Mouse (Mus musculus): ENCODE data around the gene Vldlr. TPM values are rescaled to one million over a fixed set of nuclear protein-coding genes. Genes with fewer than 3 reads are reported as not detected.

Vldlr gene
- 10 to 100 TPM; 54.2 to 56.9 TPM for total RNA-seq (2021)
- long read RNA-seq, full-length matches to known transcripts, result 4 of 10 reads
- long read RNA-seq, partial matches to known transcripts, result 2 of 10 reads
- long read RNA-seq, other reads (novel, unspliced or antisense), result 4 of 10 reads

DNA sequence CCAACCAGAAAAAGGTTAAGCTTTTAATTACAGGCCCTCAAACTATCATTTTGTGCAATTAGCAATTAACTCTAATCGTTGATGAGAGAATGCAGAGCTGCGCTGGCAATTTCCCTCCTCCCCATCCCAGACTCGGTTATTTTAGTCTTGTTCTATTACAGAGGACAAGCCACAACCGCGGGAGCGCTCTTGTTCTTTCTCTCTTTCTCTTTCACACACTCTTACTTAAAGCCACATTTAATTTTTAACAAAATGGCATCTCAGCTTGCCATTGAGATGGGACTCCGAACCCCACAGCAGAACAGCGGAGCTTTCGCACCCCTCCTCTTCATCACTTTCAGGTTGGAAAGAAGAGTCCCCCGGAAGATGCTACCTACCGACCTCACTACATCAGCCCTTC lies at the start of gene Vldlr:
Gene Vldlr (plus strand): TSS at position 167 of the 400 bp plus-strand sequence.
- no peak for DNase-seq (ENCODE audit: low spot score in 2 of 2)

GRCm38 (mm10) chr19:27167601-27168319 lies 48.5 kb upstream of the Vldlr start:
- DNase-seq (ENCODE audit: low spot score in 2 of 2), result no peak

DNA sequence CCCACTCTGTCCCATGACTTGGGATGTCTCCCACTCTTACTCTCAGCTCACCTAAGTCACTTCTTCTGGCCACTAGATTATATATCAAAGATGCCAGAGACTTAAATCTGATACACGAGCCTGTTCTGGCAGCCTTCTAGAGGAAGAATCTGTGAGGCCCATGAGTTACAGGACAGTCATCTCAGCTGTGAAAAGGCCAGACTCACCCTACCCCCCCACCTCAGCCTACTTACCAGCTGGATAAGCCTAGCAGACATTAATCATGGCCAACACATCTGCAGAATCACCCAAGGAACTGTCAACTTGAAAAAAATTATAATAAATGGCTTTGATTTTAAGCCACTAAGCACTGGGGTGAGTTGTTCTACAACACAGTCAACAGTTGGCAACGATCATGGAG lies 42.4 kb upstream of the Vldlr start:
- no peak for DNase-seq (ENCODE audit: low spot score in 2 of 2)

- DNase-seq (ENCODE audit: low spot score in 2 of 2), result no peak
These were observed 40.7 kb upstream of the Vldlr start for GRCm38 (mm10) chr19:27175617-27176016.

DNA sequence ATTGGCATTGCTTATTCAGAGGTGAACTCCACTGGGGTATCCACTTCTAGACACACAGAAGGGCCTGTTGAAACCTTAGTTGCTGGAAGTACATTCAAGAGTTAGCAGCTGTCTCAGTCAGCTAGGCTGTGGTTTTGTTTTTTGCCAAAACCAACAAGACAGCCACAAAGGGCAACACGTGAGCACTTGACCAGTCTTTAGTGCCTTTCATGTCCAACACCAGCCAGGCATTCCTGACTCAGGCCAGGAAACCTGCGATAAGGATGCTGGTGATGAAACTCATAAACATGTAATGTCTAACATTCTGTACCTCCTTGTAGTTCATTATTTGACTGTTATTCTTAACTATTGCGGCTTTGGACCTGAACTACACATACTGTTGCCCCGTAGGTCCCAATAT lies 39.7 kb upstream of the Vldlr start:
- no peak for DNase-seq (ENCODE audit: low spot score in 2 of 2)

- DNase-seq (ENCODE audit: low spot score in 2 of 2), result no peak
These were observed 38.0 kb upstream of the Vldlr start for GRCm38 (mm10) chr19:27178195-27178807.

- peak; percentile 34 to 53 for DNase-seq (ENCODE audit: low spot score in 2 of 2)
These were observed 35.7 kb upstream of the Vldlr start for GRCm38 (mm10) chr19:27180351-27181122.

- no peak for DNase-seq (ENCODE audit: low spot score in 2 of 2)
These were observed 32.8 kb upstream of the Vldlr start for GRCm38 (mm10) chr19:27183511-27183910.

- no peak for DNase-seq (ENCODE audit: low spot score in 2 of 2)
These were observed 12.5 kb upstream of the Vldlr start for GRCm38 (mm10) chr19:27203711-27204238.

DNA sequence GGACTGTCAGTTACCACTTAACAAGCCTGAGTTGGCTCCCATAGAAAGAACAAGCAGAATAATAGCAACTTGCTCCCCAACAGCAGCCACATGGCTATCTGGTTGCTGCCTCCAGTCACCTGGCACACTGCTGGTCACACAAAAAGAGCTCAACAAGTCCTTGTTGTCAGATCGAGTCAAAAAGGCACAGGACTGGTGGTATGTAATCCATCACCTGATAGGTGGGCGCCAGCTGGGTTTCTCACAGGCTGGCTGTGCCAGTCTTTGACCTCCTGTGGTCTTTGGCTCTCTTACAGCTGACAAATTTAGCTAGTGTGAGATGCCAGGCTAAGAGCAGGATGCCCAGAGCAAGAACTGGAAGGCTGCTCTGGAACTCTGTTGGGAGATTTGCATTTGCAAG lies 5.3 kb upstream of the Vldlr start:
- peak; percentile 16 to 37 for DNase-seq (ENCODE audit: low spot score in 2 of 2)

GRCm38 (mm10) chr19:27215596-27215995 lies 688 bp upstream of the Vldlr start:
- no peak for DNase-seq (ENCODE audit: low spot score in 2 of 2)

GRCm38 (mm10) chr19:27216767-27217403 lies 601 bp downstream of the Vldlr start:
- peak; percentile 74 to 80 for DNase-seq (ENCODE audit: low spot score in 2 of 2)

GRCm38 (mm10) chr19:27217404-27217940 lies 1.2 kb downstream of the Vldlr start:
- peak; percentile 70 to 78 for DNase-seq (ENCODE audit: low spot score in 2 of 2)

DNA sequence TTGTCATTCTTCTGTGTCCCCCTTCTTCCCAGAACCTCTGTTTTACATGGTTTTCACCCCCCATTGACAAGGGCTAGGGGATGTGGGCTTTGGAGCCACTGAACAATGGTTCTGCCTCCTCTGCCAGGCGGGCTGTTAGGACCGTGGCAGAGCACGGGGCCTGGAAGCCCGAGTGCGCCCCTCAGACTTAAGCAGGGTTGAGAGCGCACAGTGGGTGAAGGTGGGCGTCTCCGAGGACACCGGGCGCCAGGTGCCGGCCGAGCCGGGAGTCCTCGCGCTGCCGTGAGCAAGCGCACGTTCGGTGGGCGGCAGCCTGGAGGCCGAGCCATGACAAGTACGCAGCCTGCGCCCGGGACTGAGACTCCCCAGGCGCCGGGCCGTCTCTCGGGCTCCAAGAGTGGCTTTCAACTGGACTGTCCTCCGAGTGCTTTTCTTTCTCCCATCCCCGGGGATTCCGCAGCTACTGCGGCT lies 1.7 kb downstream of the Vldlr start:
- no peak for DNase-seq (ENCODE audit: low spot score in 2 of 2)

DNA sequence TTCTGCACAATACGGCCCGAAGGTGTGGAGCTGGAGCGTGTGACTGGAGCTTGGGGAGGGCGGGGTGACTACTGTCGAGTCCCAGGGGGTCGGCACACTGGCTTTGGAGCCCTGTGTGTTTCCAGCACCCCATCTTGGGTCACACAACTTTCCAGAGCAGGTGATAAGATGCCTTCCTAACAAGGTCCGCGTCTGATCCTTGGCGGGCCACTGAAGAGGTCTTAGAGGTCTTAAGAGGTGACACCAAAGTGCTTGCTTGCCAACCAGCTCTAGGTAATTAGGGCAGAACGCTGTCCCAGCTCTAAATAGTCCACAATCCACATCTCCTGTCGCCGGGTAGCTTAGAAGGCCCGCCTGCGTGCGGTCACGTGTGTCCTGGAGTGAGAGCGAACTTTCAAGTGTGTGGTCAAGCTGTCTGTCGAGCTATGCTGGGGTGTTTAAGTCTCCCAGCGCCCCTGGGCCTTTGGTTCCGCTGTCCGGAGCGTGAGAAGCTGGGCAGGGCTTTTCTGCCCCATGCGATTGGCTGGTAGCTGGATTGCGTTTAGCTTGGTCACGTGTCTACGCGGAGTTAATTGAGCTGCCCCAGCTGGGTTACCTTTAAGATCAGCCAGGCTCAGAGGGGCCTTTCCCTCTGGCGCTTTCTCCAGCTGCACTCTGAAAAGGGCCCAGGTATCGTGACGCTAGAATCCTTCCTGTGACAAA lies 2.4 kb downstream of the Vldlr start:
- peak; percentile 49 to 62 for DNase-seq (ENCODE audit: low spot score in 2 of 2)

DNA sequence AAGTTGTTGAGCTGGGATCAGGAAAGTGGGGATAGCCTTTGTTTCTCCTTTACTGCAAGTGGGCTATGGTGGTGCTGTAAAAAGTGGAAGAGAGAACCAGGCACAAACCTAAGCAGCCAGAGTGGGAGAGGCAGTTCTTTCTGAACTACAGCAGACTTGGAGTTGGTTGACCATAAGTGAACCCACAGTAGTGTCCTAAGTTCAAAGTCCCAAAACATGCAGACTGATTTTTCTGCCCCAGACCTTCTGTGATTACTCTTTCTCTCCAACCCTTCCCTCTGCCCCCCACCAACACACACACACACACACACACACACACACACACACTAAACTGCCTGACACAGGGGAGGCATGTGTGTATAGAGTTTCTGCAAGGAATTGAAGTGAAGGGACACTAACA lies 3.3 kb downstream of the Vldlr start:
- no peak for DNase-seq (ENCODE audit: low spot score in 2 of 2)

GRCm38 (mm10) chr19:27223046-27223445 lies 6.8 kb downstream of the Vldlr start:
- DNase-seq (ENCODE audit: low spot score in 2 of 2), result no peak

DNA sequence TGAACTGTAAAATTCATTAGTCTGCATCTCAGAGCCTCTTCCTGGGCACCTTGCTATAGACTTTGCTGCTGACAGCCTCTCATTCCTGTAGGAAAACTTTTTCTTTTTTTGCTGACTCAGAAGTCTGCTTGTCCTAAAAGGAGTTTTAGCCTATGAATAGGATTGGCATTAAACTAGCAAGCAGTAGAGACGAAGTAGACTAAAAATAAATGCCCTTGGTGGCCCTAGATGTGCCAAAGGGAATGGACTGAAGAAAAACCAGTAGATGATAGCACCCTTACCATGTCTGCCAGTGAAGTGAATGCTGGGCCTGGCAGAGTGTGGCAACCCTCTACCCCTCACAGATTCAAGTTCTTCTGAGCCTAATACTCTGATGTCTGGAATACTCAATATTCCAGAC lies 8.1 kb downstream of the Vldlr start:
- DNase-seq (ENCODE audit: low spot score in 2 of 2), result no peak

DNA sequence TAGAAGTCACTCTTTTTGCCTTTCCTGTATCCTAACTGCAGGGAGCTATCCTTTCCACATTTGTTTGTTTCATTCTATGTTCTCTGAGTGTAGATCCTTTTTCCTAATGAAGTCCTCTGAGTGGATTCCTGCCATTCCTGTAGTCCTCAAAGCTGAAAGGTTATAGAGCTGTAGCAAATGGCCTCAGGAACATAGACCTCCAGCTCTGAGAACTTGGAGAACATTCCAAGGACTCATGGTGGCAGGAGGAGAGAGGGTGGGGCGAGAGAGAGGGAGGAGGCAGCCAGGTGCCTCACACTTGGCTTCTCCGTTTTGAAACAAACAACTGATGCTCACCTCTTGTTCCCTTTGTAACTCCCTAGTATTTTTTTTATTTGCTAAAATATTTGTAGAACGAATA lies 10.3 kb downstream of the Vldlr start:
- no peak for DNase-seq (ENCODE audit: low spot score in 2 of 2)

DNA sequence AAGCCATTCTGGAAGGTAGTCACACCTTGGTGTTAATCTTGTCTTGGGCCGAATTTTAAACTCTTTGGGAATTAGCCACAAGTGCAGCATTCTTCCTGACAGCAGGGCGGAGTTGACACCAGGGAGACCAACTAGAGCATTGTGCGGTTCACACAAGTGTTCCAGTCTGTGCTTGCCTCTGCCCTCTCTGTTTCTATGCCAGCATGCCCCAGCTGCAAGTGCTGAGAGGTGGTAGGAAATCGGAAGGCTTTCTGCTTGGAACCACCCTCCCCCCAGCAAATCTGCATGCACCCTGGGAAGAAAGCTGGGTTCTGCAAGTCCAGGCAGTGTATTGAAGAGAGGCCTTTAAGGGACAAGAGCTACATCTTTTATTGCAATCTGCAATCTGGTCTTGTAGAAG lies 10.8 kb downstream of the Vldlr start:
- DNase-seq (ENCODE audit: low spot score in 2 of 2), result peak; percentile 21 to 37

All from layer of hippocampus, postnatal 10 days (tissue).